Mouse (Mus musculus) granulocyte monocyte progenitor cell, adult 5-6 weeks (primary cell): ENCODE measurements at regions not wholly inside any gene's neighbourhood (a gene's known extent, or its start where the extent isn't known, plus 50 kb on each side); places are given as distances from the start of the nearest gene placed in this dataset.

Experiments used
- ATAC-seq: replicated peaks from 2 replicates; pipeline ENCODE4 v1.8.0; 2016; ENCODE audit warnings: mild to moderate bottlenecking, moderate TSS enrichment, inconsistent platforms; ENCODE audit not compliant: poor library complexity, severe bottlenecking

GRCm38 (mm10) chr3:9373896-9374295 is 236.0 kb downstream of the Zfp704 start:
- no peak for ATAC-seq

GRCm38 (mm10) chr3:9370096-9370495 is 239.8 kb downstream of the Zfp704 start:
- ATAC-seq: no peak

- ATAC-seq: no peak
Measured at GRCm38 (mm10) chr3:9365791-9366190, 244.1 kb downstream of the Zfp704 start.

- no peak for ATAC-seq
Measured at GRCm38 (mm10) chr3:9359186-9359585, 250.7 kb downstream of the Zfp704 start.

GRCm38 (mm10) chr3:9358111-9358510 is 251.8 kb downstream of the Zfp704 start:
- no peak for ATAC-seq

- no peak for ATAC-seq
Measured at GRCm38 (mm10) chr3:9357639-9358038, 252.2 kb downstream of the Zfp704 start.

GRCm38 (mm10) chr3:9355875-9356274 is 254.0 kb downstream of the Zfp704 start:
- no peak for ATAC-seq

GRCm38 (mm10) chr3:9354756-9355155 is 255.1 kb downstream of the Zfp704 start:
- ATAC-seq: no peak

GRCm38 (mm10) chr3:9352251-9352650 is 257.6 kb downstream of the Zfp704 start:
- ATAC-seq: no peak

GRCm38 (mm10) chr3:9349822-9350221 is 260.1 kb downstream of the Zfp704 start:
- peak; percentile 65 for ATAC-seq

GRCm38 (mm10) chr3:9347446-9347860 is 262.4 kb downstream of the Zfp704 start:
- 0 out of 2 replicates have a peak, but pooled peaks have one; percentile 6 for ATAC-seq

- peak; percentile 83 for ATAC-seq
Measured at GRCm38 (mm10) chr3:9346857-9347445, 262.9 kb downstream of the Zfp704 start.

GRCm38 (mm10) chr3:9346356-9346755 is 263.5 kb downstream of the Zfp704 start:
- ATAC-seq: no peak

- no peak for ATAC-seq
Measured at GRCm38 (mm10) chr3:9345885-9346284, 264.0 kb downstream of the Zfp704 start.

GRCm38 (mm10) chr3:9343586-9343985 is 266.3 kb downstream of the Zfp704 start:
- ATAC-seq: no peak

GRCm38 (mm10) chr3:9342167-9342566 is 267.7 kb downstream of the Zfp704 start:
- no peak for ATAC-seq

GRCm38 (mm10) chr3:9341657-9342056 is 268.2 kb downstream of the Zfp704 start:
- no peak for ATAC-seq

GRCm38 (mm10) chr3:9341244-9341643 is 268.6 kb downstream of the Zfp704 start:
- no peak for ATAC-seq

GRCm38 (mm10) chr3:9340788-9341187 is 269.1 kb downstream of the Zfp704 start:
- ATAC-seq: peak; percentile 70

GRCm38 (mm10) chr3:9340344-9340743 is 269.5 kb downstream of the Zfp704 start:
- no peak for ATAC-seq

- ATAC-seq: peak; percentile 59
Measured at GRCm38 (mm10) chr3:9339669-9340068, 270.2 kb downstream of the Zfp704 start.

- ATAC-seq: no peak
Measured at GRCm38 (mm10) chr3:9335580-9335979, 274.3 kb downstream of the Zfp704 start.
